Mouse (Mus musculus): ENCODE measurements around the gene Psma5.

The Psma5 gene

DNA sequence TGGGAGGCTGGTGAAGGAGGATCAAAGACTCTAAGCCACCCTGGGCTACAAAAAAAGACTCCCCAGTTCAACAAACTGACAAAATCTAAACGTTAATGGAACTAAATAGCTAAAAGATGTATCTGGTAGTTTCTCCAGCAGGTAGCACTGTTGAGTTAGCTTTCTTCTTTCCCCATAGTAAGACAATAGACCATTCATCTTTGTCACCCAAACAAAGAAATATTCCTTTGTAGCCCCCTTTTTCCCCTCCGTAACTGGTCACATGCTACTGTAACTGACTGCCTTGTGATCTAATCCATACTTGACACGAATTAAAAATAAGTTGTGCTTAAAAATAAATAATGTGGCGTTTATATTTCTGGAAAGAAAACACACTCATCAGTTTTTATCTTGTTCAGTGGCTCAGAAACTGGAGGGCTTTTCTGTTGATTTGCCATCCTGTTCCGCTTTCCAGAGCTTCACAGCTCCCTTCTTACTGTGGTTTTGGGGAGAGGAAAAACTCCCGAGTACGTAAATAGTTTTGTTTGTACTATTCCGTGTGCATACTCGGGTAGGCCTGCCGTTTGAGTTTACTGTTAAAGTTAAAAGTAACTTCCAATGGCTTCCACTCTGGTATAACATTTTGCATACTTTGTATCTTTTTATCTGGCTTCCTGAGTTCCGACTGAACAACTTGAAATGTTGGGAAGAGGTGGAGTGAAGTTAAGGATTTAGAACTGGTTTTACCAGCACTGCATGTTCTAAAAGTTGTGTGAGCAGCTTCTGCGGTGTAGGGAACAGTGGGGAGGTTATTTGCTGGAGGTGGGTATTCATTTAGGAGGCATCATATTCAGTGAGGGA, 25.9 kb downstream of the Psma5 start:
- DNase-seq = peak; percentile 72

DNA sequence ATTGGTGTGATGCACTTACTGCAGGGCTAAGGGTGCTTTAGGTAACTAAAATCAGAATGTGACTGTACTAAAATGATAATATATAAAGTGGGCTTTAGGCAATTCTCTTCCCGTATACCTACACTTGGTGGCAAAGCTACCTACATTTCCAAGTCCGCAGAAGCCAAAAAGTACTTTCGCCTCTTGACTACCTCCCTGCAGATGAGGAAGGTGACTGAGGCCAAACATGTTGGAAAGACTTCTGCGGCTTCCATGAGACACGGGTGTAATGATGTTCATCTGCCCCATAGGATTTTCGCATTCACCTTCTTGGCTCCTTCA, 26.5 kb downstream of the Psma5 start:
- no peak for DNase-seq

DNA sequence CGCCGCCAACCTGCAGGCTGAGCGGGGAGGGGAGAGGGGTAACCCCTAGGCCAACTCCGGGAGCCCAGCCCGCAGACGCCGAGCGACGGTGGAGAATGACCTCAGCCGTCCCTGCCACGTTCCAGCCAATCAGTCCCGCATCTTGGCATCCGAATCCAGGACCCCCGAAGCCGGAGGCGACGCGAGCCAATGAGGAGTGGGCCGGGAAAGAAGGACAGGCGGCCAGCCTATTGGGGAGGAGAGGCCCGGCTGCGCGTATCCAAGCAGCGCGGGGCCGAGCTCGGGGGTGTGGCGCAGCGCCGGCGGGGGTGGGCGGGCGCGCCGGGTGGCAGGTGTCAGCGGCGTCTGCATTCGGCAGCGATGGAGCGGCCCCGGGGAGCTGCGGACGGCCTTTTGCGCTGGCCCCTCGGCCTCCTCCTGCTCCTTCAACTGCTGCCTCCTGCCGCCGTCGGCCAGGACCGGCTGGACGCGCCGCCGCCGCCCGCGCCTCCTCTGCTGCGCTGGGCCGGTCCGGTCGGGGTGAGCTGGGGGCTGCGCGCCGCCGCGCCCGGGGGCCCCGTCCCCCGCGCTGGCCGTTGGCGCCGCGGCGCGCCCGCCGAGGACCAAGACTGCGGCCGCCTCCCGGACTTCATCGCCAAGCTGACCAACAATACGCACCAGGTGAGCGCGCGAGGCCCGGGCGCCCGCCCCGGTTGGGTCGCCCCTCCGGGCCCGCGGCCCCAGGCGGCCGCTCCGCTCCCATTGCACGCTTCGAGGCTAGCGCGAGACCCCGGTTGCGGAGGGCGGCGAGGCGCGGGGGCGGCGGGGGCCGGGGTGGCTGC, 27.3 kb downstream of the Psma5 start, which contains the start of gene Sort1:
Sort1 (plus strand) TSS at position 302 of the 821 bp plus-strand sequence.
- DNase-seq = peak; percentile 82

DNA sequence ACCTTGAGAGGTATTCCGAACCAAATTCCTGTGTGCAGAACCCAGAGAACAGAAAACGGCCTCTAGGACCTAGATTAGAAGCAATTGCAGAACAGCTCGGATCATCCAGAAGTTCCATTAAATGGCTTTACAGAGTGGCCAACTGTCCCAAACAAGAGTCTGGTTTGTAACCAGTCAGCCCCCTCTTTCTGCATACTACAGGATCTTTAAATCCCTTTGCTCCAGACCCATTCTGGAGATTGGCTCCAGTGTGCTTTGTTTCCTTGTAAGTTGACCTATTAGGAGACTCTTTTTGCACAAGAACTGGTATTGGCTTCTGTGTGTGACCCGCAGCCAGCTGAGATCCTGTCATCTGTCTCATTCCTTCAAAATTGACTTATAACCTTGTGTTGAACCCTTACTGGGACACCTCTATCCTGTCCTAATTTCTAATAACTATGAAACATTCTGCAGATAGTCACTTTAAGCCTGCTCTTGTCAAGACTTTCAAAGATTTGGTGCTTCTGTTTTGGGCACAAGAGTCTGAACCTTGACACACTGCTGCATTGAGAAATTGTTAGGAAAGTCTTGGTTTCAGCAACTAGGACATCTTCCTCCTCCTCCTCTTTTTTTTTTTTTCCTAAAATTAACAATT, 28.5 kb downstream of the Psma5 start:
- DNase-seq = no peak

DNA sequence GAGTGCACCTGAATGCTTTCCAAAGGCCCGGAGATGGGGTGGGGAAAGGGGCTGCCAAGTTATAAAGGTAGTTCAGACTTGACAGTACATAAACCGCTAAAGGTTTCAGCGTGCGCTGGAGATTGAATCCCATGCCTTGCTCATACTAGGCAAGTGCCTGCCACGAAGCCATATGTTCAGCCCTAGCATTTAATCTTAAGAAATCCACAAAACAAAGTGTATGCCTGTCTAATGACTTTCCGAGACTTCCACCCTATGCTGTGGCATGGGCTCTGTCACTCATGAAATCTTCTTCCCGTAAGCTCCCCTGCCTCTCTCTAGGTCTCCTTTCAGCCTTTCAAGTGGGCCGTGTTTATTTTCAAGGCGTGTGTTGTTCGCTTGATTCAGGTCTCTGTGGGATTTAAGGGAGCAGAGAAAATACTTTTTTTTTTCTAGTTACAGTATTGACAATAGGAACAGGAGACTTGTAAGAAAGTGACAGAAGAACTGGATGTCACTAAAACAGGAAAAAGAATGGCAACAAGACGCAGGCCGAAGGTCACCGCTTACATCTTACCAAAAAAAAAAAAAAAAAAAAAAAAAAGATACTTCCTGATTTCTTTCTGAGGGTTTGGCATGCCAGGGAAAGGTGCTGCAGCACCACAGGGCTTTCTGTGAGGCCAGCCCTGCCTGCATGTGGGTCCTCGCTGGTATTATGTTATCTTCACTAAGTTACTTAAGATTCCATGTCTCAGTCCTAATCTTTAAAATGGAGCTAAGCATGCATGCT, 30.1 kb downstream of the Psma5 start:
- no peak for DNase-seq

DNA sequence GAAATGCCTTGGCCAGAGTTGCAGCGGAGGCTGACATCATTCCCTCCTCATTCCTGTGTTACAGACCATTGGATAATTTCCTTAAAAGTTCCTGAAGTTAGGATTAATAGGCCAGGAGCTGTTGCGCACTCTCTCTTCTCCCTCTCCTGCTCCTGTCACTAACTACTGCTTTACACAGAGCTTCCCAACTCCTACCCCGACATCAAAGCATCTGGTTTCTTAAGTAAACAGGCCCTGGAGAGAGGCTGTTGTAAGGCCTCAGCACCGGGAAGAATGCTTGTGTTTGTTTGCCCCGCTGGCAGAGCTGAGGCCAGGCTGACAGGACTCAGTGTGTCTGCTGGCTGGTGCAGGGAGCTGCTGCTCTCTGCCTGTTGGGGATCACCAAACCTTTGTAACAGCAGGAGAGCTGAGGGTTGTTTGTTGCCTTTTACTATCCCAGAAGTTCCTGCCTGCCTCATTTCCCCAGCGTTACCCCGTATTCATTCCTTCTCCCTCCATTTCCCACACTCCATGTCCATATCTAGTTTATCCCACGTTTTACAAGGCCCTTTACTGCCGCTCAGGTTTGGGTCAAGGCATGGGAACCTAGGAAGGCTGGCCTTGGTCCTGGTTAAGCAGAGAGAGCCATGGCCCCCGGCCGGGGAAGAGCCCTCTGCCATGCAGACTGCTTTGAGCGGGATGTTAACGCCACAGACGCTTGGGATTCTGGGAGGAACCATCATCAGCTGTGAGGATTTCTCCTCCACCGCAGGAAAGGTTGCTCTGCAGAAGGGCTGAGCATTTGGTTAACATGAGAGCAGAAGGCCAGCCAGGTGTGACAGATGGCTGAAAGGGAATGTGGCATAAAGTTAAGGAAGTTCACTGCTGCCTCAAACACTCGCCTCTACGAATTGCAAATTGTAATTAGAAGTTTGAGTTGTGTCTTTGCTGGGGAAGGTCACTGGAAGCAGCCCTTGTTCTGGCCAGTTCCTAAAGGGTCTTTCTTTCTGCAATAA, 31.4 kb downstream of the Psma5 start:
- DNase-seq = no peak

DNA sequence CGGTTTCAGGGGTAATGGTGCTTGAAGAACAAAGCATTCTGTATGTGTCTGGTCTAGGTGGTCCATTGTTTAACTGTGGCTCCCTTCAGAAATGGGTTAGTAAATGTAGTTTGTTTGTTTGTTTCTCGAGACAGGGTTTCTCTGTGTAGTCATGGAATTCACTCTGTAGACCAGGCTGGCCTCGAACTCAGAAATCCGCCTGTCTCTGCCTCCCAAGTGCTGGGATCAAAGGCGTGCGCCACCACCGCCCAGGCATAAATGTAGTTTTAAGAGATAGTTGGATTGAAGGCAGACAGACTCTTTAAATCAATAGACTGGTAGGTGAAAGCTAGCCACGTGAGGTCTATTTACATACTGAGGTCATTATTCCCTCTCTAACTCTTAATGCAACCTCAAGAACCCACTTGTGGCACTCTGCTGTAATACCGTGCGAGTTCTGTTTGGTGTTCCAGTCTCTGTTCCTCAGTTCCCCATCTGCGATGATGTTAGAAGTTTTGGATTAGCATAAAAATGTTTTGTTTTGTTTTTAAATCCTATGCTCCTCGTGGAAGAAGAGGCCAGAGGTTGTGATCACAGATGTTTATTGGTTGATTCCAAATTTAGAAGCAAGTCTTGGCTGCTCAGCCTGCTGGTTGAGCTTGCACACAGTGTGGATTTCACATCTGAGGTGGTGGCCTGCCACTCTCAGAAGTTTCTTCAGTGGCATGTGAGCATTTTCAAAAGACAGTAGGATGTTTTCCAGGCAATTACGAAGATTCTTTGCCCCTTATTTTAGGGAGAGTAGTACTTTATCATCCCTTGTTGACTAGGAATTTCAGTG, 32.8 kb downstream of the Psma5 start:
- DNase-seq = no peak

DNA sequence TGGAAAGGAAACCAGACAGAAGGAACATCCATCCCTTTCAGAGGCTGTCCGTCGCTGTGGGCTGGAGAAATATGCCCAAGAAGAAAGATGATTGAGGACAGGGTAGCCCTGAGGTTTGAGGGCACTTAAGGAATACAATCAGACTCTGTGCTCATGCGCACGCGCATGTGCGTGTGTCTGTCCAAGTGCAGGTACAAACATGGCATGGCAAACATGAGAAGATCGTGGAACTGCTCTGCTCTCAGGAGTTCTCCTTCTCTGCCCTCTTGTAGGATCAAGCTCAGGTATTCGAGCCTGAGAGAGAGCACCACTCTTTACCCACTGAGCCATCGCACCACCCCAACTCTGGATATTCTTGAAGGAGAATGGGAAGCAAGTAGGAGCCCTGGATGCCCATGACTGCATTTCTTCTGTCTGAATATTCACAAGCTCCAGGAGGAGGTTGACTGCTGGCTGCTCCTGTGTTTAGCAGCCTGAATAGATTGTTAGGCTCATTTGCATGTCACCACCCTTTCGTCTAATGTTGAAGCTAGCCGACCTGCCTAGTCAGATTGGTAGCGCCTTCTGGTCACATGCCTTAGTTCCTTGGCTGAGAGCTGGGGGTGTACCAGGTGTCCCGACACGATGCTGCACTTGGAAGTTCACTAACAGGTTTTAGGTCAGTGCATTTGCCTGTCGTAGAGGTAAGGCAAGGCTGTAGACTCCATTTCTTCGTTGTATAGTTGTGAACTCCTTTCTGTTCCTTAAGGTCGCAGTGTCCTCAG, 34.5 kb downstream of the Psma5 start:
- DNase-seq = no peak

DNA sequence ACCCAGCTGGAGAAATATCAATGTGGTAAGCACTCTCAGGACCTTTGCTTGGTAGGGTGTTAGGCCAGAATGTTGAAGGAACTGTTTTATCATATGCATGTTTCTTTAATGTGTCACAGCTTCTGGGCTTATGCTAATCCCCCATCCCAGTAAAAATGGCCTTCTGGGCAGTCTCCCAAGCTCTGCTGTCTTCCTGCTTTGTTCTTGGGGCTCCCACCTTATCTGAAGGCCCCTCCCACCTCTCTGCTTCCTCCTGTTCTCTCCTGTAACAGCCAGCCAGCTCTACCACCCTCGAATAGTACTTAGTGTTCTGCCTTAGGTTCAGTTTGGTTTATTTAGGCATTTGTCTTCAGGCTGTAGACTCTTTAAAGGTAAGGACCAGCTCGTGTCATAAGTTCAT, 37.7 kb downstream of the Psma5 start:
- no peak for DNase-seq

DNA sequence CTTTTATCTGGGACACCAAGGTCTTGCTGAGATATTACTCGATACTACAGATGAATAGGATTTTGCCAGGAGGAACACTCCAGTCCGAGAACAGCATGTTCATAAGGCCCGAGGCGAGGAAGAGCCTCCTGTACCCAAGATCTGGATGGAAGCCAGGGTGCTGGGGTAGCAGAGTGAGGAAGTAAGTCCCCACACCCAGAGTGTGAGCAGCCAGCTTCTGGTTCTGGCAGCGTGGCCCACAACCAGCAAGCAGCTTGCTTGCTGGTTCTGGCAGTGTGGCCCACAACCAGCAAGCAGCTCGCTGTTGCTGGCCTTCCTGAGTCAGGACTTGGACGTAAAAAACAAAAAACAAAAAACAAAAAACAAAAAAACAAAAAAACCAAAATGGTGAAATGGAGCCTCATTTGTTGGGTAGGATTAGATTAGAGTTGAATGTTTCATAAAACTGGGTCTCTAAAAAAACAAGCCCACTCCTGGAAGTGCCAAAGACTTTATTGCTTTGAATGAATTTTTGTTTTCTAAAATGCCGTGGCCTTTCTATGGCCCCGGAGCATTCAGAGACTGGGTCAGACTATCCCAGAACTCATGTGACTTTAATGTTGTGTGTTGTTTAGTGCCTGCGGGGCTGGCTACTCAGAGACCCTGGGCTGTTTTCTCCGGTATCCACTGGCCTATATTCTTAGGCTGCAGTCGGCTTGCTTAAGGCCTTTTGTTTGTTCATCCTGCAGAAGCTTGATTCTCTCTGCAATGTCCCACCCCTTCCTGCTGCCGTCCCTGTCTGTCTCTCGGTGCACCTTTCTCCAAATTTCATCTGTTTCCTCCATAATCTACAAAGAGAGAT, 38.9 kb downstream of the Psma5 start:
- DNase-seq = peak; percentile 68

DNA sequence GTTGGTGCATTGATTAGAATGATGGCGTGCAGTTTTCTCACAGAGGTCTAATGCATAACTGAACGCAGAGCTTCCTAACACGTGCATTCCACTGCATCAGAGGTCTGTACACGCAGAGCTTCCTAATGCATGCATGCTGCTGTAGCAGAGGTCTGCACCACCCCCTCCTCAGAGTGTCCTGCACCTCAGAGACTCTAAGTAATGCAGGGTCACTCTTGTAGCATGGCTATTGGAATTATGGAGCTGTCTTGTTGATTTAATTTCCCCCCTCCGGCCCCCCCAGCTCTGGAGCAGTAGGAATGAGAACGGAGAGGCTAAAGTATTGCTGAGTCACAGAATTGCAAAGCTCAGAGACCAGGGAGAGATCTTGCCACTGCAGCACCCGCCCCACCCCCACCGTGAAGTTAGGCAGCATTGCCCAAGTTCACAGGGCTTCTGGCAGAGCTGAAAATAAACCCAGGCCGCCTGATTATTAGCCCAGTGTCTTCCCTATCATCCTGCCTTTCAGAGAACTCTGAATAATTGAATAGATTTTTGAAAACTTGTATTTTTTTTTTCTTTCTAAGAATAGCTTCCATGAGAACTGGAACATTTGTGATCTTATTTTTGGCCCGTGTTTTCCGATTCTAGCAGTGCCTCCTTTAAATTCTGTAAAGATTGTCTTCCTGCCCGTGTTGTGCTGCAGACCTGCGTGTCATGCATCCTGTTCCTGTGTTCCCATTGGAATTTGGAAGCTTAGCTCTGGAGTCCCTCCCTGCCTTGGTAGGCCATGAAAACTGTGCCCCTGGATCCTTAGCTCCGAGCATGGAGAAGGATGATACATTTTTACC, 39.7 kb downstream of the Psma5 start:
- no peak for DNase-seq

DNA sequence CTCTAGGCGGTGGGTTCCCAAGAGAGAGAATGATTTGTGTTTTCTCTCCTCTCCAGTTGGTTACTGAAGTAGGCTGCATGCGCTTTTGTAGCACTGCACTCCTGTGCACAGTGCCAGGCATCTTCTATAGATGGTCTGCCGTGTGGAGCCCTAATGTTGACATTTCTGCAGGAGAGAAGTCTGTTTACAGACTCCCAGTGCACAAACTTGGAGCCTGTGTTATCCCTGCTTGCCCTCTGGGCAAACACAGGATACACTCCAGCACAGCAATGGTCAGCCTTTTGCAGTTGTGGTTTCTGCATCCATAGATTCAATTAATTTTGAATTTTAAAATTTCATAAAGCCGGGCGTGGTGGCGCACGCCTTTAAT, 40.3 kb downstream of the Psma5 start:
- DNase-seq = no peak

DNA sequence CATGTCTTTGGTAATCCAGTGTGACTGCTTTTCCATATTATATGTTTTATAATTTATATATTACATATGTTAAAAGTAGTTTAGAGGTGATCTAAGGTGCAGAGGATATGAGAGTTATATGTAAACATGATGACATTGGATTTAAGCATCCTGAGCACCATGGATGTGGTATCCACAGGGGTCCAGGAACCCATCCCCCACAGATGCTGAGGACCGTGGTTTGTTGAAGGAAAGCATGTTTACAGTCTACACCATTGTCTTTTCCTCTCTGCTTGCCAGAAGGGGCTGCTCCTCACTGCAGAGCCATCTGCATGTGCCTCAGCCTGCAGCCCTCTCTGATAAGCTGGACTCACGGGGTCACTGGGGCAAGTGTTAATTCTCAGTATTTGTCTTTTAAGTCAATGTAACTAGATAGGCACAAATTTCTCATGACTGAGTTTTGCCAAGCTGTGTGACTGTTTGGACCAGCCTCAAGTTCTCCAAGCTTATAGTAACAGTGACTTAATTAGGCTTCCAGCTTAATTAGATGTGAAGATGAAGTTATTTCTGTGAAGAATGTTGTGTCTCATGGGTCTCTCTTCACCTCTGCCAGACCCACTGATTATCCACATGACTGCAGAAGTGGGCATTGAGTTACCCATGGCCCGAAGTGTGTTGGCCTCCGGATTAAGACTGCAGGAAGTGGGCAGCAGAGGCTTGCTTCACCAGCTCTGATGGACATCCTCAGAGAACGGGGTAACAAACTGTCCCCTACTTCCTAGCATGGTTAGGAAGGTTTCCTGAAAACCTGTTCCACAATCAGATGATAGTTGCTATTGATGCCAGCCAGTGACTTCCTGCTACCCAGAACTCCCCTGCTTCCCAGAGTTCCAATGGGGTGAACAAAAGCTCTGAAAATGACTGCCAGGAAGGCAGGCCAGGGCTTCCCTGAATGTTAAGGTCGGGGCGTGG, 41.2 kb downstream of the Psma5 start:
- DNase-seq = no peak

DNA sequence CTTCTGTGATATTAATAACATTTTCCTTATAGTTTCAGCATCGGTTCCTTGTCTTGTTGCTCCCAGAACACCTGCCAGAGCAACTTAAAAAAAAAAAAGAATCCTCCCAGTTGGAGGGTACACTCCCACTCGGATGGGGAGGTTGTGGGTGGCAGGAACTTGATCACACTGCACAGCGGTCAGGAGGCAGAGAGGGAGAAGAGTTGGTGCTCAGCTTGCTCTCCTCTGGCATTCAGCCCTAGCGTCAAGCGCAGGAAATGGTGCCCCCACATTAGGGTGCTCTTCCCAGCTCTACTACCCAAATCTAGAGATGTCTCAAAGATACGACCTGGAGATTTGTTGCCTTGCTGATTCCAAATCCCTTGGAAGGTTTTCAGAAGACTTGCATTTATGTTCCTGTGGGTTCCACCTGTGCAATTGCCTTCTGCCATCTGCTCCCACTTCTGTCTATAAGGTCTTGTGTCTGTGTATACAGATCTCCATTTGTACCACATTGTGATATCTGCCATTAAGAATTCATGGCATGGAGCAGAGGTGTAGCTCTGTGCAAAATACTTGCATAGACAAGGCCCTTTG, 43.8 kb downstream of the Psma5 start:
- DNase-seq = peak; percentile 72

DNA sequence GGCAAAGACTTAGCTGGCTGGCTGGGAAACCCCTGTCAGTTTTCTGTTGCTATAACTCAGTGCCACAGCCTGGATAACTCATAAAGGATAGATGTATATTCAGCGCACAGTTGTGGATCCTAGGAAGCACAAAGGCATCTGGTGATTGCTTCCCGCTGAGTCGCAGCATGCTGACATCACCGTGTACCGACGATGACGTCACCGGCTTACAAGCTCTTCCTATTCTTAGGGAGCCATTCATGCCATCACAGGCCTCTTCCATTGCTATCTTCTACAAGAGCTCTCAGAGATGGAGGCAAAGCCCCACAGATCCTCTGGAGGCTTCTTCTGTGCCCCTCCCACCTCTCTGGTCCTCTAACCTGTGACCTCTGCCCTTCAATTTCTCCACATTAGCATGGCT, 47.0 kb downstream of the Psma5 start:
- no peak for DNase-seq

DNA sequence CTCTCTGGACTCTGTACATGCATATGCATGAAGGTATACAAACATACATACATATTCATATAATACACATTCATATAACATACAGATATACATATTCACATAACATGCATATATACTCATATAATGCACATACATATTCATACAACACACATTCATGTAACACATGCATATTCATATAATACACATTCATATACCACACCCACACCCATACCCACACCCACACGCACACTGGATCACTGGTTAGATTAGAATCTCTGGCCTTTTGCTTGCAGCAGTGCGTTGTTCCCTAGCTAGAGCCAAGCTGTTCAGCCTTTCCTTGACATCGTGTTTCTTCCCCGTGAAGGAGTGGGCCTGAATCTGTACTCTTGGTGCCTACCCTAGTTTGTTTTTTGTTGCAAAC, 48.0 kb downstream of the Psma5 start:
- no peak for DNase-seq

DNA sequence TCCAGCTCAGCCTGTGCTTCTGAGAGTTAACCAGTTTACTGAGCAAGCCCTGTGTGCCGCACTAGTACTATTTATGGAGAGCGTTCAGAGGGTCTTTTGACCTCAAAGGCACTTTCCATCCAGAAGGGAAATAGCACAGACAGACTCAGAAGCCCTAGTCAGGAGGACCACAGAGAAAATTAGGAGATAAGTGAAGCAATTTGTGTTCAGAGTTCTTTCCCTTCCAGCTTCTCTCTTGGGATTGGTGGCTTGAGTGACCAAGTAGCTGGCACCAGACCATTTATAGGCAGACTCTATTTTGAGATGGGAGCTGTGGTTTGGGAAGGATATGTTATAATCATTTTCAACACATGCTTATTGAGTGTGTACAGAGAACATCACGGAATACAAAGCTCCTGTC, 49.7 kb downstream of the Psma5 start:
- DNase-seq = no peak

Measured in cerebellum, adult 9-10 months (tissue).